Mouse (Mus musculus): Measurements from ENCODE around the gene Srp72.

Gene Srp72

DNA sequence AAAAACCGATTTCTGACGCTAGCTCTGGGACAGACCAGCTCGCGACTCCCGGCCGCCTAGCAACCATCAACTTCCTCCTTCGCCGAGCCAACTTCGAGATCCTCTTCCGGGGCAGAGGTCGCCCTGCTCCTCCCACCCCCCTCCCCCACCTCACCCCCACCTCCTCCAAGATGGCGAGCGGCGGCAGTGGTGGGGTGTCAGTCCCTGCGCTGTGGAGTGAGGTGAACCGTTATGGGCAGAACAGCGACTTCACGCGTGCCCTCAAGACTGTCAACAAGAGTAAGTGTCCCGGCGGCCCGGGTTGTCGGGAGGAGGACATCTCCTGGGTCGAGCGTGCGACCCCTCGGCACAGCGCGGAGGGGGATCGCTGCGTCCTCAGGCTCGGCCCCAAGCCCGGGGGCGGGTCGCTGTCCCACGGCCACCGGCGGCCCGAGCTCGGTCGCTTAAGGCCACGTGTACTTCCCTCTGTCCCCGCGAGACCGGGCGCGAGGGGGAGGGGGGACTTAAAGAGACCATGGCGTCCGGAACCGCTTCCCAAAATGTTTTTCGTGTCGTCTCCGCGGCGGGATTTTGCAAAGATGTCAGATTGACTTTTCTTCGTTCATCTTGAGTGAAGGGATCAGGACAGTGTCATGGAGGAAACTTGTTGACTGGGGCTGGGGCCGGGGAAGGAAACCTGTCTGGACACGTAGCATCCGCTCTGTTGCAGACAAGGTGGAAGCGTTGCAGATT is at the start of gene Srp72:
Gene Srp72, plus strand, starts transcription at position 130 of the 732 bp plus-strand sequence.
- peak; percentile 52 for DNase-seq (ENCODE audit: low spot score)

DNA sequence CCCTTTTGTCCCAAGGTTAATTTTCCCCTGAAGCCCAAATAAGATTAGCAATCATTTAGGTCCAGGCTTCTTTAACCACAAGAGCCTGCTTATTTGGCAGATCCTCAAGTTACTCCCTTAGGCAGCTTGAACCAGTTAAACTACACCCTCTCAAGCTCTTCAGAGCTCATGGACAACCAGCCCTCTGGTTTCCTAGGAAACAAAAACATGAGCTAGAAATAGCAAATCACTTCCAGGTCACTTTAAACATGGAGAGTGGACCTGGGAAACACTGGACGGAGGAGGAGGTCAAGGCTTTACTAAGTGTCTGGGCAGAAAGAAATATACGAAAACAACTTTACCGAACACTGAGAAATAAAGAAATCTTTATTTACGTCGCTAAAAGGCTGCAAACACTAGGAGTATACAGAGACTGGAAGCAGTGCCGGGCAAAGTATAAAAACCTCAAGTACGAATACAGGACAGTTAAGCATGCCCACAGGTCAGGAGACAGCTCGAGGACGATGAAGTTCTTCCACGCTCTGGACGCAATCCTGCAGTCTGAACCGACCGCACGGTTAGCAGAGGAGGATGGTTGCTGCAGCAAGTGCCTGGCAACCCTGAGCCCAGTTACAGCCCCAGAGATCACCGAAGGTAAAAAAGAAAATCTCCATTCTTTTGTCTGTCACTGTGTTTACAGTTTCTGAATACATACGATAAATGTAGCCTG is 46.2 kb upstream of the Srp72 start:
- DNase-seq (ENCODE audit: low spot score): no peak

GRCm38 (mm10) chr5:76929180-76929877 is 45.2 kb upstream of the Srp72 start:
- no peak for DNase-seq (ENCODE audit: low spot score)

DNA sequence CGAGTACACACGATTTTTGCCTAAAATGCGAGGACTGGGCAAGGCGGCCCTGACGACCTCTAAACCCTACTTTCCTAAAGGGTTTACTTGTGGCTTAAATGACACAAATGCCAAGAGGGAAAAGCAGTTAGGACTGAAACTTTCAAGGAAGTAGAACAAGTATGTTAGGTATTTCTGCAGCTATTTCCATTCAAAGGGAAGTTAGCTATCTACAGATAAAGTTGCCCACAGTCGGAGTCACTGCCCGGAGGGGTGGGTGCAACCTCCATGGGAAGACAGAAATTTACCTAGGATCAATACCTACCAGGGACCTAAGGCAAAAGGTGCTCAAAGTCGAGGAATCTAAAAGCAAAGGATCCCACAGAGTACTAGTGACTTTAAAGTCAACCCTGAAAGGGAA is 34.8 kb upstream of the Srp72 start:
- DNase-seq (ENCODE audit: low spot score): no peak

- no peak for DNase-seq (ENCODE audit: low spot score)
Measured at GRCm38 (mm10) chr5:76941975-76942374, 32.5 kb upstream of the Srp72 start.

DNA sequence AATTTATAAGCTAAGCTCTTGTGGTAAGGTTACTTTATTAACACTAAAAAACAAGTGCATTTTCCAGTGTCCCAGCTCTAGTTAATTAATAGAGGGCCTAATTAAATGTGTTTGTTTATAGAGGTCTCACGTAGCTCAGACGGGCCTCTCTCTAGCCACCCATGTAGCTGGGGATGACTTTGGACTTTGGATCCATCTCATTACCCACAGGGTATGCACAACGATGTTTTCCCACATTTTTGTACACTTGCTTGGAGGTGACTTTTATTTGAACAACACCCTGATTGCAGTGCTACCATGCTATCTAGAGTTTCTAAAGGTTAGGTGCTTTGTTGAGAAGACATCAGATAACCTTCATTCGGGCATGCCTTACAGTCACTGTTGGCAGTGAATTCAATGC is 32.0 kb upstream of the Srp72 start:
- no peak for DNase-seq (ENCODE audit: low spot score)

GRCm38 (mm10) chr5:76944965-76945677 is 29.4 kb upstream of the Srp72 start:
- no peak for DNase-seq (ENCODE audit: low spot score)

DNA sequence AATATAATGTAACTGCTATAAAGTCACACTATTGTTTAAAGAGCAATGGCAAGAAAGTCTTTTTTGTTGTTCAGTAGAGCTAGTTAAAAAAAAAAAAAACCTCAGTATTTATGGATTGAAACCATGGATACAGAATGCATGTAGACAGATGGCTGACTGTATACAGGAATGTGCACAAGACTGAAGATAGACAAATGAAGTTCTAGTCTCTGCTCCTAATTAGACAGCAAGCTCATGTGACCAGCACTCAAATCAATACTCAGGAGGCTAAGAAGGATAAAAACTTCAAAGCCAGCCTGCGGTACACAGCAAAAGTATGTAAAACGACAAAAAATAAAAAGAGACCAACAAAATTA is 28.8 kb upstream of the Srp72 start:
- DNase-seq (ENCODE audit: low spot score): no peak

DNA sequence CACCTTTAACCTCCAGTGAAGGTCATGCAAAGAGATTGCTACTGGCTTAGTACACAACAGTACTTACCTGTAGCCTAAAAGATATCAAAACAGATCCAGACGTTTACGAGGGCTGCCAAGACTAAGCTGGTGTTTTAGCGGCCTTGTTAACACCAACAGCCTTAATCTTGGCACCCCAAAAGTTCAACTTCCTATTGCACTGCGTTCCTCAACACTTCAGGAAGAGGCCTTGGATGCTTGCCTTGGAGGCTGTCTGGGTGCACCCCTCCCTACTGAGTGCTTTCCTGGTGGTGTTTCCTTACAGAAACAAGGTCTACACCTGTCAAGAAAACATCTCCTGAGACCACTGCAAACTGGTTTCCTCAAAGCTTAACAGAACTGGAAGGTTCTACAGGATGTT is 27.3 kb upstream of the Srp72 start:
- DNase-seq (ENCODE audit: low spot score): no peak

- no peak for DNase-seq (ENCODE audit: low spot score)
Measured at GRCm38 (mm10) chr5:76947758-76948157, 26.7 kb upstream of the Srp72 start.

DNA sequence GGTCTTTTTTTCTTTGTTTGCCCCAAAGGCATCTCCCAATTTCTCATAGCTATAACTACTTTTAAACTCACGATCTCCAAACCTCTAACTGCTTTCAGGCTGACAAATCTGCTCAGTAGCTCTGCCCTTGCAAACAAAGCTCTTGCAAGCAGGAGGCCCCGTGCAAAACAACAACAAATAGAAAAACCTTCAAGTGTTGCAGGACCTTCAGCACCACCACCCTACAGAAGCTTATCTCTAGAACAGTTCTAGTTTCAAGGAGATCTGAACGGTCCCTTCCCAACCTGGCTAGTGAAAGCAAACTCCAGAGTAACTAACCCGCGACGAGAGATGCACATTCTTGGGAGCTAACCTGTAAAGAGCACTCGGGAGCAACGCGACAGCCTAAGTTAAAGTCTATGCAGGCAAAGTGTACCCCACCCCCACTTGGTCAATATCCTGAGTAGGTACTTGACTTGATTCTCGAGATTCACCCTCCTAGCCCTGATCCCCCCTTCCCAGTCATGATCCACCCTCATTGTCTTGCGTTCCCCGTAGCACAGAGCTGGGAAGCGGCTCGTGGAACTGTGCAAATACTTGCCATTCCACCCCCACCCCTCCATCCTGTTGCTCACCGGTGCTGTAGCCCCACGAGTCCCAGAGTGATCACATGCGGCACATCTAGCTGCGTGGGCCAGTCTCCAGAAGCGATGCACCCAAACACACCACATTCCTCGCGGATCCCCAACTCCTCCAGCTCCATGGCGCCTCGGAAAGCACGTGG is 24.0 kb upstream of the Srp72 start:
- no peak for DNase-seq (ENCODE audit: low spot score)

GRCm38 (mm10) chr5:76951106-76952027 is 23.1 kb upstream of the Srp72 start, which contains the start of the genes Paics and Ppat:
Paics (plus strand) TSS chr5:76951307.
Ppat (minus strand) TSS chr5:76951578.
- peak; percentile 94 for DNase-seq (ENCODE audit: low spot score)

DNA sequence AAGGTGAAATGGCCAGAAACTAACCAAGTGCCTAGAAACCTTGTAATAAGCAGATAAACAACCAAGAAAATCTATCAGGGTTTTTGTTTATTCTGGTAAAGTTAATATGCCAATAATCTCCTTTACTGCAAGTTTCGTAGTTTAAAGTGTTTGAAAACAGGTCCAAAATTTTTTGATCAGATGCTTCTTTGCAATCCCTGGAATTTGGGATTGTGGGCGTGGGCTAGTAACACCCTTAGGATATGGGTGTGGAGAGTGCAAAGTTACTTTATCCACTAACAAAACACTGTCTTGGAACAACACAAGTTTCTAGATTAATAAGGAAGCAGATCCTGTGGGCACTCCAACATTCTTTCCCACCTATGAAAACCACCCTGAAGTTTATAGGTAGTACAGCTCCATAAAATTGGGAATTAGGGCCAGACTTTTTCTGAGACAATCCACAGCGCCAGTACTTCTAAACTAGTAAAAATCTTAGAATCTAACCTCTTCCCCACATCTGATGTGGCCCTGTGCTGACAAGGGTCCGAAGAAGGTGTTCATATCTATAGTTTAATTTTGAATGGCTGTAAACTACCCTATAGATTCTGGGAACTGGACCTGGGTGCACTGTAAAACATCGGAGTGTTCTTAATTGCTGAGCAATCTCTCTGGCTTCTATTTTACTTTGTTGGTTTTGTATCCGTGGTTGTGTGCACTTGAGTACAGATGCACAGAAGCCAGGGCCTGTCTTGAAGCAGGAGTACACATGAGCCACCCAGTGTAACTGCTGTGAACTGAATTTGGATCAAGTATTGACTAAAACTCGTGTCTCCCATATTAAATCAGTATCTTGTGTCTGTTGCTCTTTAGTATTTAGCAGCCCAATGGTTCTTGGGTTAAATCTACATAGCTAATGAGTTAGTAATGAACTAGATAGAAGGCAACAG is 22.1 kb upstream of the Srp72 start:
- DNase-seq (ENCODE audit: low spot score): no peak

GRCm38 (mm10) chr5:76953794-76954193 is 20.7 kb upstream of the Srp72 start:
- DNase-seq (ENCODE audit: low spot score): no peak

GRCm38 (mm10) chr5:76954271-76954900 is 20.1 kb upstream of the Srp72 start:
- DNase-seq (ENCODE audit: low spot score): no peak

- no peak for DNase-seq (ENCODE audit: low spot score)
Measured at GRCm38 (mm10) chr5:76955474-76955873, 19.0 kb upstream of the Srp72 start.

DNA sequence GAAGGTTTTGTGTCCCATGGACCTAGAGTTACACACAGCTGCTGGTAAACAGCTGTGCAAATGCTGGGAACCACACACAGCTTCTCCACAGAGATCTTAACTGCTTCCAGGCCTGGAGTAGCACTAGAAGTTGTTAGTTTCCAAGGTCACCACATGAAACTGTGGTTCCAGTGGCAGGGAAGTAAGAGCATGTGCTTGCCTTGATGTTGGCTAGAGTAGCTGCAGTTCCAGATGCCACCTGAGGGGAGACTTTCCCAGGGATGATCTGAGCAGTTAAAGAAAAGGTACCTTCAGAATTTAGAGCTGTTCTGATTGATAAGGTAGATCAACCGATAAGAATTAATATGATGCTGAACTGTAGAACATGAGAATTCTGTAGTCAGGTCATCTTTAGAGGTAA is 16.5 kb upstream of the Srp72 start:
- no peak for DNase-seq (ENCODE audit: low spot score)

- DNase-seq (ENCODE audit: low spot score): no peak
Measured at GRCm38 (mm10) chr5:76959587-76959986, 14.9 kb upstream of the Srp72 start.

GRCm38 (mm10) chr5:76962545-76962944 is 11.9 kb upstream of the Srp72 start:
- DNase-seq (ENCODE audit: low spot score): no peak

Data from layer of hippocampus, adult 9-10 months (tissue).